Mouse (Mus musculus): Measurements from ENCODE around the gene Fndc3b.

- TF ChIP-seq GATA1 (IDR thresholded peaks at IDR 0.05; ENCODE audit: borderline replicate concordance, low read length) (no peak), FLI1 (IDR thresholded peaks at IDR 0.05; ENCODE audit: low read length) (no peak)
Observed at GRCm38 (mm10) chr3:27483321-27483720, 227.8 kb downstream of the Fndc3b start.
